Mouse (Mus musculus): Measurements from ENCODE around the gene Ppm1d. TPM values are rescaled to one million over a fixed set of nuclear protein-coding genes. Genes with fewer than 3 reads are reported as not detected.
A peak's percentile ranks its signal among the peaks of the same experiment; 100 is the strongest.

The Ppm1d gene
- total RNA-seq, 2 experiments from 2014 or later: 16.2 to 16.6 TPM

DNA sequence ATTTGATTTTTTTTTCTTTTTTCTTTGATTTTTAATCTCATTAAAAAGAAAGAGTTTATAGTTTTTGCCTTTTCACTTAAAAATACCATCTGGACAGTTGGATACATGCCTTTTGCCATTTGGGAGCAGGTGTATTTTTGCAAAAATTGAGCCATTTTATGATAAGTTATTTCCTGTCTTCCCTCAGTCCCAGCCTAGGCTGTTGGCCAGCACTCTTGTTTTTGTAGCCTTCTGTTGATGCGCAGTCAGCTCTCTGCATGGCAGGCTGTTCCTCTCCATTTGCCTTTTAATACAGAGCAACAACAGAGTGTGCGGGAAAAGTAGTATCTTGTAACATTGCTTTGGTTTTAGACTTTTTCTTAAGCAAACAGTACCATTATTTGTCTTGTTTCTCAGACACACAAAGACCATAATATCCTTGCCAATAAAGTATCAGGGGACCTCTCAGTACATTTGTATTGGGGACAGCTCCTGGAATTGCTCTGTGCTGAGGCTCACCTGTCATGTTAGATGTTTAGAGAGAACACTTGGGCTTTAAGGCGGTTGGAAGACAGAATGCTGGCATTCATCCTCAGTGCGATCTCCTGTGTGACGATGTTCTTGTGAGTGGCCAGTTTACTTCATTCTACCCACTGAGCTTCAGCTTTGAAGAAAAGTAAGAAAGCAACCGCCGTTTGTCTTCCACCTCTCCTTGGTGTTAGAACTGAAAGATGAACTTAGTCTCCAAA lies 18.3 kb downstream of the Ppm1d start:
- no peak for DNase-seq

DNA sequence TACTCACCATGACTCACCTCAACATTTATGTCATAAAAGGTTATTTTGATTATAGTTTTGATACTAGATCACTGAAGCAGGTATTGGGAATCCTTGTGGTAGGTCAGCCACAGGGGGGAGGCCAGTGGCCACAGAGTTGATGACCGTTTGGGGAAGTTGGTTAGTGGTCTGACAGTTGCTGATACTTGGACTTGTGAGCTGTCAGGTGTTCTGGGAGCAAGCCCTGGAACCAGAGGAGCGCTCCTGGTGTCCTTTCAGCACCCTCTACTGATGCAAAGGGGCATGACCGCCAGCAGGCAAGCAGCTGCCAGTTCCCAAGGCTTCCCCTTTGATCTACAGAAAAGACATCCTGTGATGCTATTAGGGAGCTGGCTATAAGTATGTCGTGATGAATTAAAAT lies 23.7 kb downstream of the Ppm1d start:
- DNase-seq: peak; percentile 69 to 78

DNA sequence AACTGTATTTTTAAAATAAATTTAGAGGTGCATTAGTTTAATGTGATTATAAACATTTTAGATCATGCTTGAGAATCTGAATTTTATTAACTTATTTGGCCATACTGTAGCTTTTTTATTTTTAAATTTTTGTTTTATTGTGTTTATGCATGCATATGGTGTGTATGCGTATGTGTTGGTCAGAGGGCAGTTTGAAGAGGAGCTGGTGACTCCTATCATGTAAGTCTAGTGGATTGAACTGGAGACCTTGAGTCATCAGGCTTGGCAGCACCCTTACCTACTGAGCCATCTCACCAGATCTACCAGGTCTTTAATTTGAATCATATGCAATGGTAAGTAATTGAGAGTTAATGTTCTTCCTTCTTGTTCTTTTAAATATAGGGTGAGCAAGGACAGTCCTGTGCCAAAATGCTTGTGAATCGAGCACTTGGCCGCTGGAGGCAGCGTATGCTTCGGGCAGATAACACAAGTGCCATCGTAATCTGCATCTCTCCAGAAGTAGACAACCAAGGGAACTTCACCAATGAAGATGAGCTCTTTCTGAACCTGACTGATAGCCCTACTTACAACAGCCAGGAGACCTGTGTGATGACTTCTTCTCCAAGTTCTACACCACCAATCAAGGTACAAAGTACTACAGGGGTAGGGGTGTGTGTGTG lies 28.3 kb downstream of the Ppm1d start:
- no peak for DNase-seq

DNA sequence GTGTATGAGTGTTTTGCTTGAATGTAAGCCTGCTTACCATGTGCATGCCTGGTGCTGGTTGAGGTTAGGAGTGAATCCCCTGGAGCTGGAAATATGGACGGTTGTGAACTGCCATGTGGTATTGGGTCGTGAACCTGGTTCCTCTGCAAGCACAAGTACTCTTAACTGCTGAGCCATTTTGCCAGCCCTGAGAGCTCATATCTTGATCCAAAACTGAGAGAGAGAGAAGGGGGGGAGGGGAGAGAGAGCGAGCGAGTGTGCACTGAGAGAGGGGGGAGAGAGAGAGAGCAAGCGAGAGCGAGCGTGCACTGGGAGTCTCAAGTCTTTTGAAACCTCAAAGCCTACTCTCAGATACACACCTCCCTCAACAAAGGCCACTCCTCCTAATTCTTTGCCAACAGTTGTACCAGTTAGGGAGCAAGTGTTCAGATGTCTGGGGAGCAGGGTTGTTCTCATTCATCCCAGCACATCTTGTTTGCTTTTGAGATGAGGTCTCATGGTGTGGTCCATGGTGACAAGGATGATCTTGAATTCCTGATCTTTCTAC lies 29.1 kb downstream of the Ppm1d start:
- no peak for DNase-seq

DNA sequence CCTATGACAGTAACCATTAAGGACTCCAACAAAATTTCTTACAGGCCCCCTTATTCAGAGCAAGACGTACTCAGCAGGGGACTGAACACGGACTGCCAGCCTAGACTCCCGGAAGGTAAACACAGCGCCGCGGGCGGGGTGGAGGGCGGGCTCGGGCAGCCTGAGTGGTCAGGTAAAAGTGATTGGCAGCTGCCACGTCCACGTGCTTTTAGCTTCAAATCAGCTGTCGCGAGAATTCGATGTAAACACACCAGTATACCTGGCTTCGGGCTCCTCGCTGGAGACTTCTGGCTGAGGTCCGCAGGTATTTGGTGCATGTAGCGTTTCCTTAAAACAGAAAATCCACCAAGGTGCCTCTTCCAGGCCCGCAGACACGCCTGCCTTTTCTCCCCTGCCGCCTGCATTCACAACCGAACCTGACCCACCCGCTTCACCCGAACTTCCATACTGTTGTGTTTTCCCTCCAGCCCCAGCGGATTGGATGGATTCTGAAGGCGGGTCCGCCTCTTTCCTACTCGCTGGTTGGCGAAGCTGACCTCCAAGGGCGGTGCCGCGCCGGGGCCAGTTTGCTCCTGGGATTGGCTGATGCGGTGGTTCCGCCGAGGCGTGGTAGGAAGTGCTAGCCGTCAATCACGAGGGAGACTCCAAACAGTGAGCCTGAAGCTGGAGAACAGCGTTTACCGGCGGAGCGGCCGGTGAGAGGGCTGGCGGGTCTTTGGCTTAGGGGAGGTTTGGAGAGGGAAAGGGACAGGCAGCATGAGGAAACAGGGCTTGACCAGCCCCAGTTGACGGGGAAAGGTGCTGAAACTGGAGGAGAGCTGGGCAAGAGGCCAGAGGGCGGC lies 41.7 kb downstream of the Ppm1d start, which contains the start of gene Bcas3:
Gene Bcas3, plus strand, starts transcription at position 629 of the 842 bp plus-strand sequence.
- peak; percentile 99 for DNase-seq

DNA sequence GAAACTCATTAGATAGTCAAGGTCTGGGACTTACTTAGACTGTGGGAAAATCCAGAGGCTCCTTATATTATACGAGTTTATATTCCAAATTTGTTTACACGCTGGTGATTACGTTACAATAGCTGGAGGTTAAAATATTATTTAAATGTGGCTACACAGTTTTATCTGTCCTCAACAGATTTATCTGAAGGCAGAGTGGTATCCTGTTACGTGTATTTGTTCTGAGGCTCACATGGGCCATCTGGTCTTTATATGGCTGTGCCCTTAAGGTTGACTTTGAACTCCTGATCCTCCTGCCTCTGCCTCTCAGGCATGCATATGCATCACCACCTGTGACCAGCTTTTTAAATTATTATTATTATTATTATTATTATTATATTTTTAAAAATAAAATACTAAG lies 42.8 kb downstream of the Ppm1d start:
- DNase-seq: no peak

DNA sequence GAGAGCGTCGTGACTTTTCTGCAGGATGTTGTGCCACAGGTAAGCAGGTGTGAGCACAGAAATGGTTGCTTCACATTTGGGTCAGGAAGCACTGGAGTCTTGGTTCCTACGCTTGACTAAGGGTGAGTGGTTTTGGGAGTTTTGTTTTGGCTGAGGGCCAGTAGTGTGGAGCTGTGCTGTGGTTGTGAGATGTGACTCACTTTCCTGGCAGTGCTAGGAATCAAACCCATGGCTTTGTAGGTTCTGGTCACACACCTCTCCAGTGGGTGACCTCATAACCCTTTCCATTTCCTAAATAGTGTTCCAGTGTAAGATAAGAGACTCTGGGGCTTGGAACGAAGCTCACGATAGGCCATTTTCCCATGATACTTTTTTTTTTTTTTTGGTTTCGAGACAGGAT lies 48.6 kb downstream of the Ppm1d start:
- DNase-seq: no peak

DNA sequence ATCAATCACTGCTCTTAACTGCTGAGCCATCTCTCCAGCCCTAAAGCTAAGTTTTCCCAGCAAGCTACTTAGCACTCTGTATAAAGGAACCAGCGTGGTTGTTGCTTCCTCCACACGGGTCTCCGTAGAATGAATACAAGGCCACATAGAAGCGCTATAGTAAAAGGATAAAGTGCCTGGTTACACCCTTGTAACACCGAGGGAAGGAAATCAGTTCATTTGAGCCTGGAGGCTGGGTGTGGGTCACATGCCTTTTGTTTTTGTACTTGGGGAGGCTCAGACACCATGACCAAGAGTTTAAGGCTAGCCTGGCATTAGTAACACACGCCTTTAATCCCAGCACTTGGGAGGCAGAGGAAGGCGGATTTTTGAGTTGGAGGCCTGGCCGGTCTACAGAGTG lies 50.6 kb downstream of the Ppm1d start:
- no peak for DNase-seq

DNA sequence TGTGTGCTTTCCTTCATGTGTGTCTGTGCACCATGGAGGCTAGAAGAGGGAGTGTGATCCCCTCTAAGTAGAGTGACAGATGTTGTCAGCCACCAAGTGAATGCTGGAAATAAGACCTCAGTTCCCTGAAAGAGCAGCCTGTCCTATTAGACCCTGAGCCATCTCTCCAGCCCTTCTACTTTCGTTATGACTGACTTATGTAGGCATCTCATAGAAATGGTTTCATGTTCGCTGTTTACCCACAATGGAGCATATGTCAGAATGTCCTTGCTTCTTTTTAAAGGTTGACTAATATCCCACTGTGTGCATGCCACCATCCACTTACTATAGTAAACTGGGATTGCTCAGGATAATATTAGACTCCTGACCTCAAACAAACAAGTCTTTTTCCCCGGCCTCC lies 55.1 kb downstream of the Ppm1d start:
- no peak for DNase-seq

DNA sequence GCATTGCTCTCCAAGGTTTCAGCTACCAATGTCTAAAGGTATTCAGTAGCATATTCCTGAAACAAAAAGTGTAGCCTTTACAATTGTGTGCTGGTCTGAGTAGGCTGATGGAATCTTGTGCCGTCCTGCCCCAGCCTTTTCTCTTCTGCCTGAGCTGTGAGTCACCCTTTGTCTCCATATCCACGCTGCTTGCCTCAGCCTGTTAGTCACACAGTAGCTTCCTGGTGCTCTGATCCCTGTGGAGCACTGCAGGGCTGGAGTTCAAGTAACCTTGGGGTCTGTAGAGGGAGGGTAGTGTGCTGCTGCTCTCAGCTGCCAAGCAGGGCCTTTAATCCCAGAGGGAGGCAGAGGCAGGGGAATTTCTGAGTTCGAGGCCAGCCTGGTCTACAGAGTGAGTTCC lies 56.8 kb downstream of the Ppm1d start:
- peak; percentile 62 to 63 for DNase-seq

DNA sequence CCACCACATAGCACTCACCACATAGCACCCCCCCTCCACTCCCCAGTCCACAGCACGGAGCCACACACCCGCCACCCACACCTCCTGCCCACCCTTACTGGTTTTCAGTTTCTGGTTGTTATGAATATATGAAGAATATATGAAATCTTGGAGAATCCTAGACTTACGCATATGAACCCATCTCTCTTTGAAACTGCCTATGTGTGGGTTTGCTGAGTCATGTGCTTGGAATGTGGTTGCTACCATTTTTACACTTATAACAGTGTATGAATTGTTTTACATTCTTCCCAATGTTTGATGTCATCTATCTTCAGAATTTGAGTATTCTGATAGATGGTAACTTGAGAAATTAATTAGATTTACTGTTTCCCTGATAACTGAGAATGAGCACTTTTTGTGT lies 68.0 kb downstream of the Ppm1d start:
- no peak for DNase-seq

DNA sequence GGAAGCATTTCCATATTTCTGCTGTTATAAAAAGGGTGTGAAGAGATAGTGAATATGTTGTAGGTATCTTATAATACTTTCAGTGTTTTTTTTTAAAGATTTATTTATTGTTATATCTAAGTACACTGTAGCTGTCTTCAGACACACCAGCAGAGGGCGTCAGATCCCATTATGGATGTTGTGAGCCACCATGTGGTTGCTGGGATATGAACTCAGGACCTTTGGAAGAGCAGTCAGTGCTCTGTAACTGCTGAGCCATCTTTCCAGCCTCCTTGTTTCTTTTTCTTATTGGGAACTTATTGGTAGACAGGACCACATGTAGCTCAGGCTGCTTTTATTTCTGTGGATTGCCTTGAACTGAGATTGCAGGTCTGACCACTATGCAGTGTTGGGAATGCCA lies 69.0 kb downstream of the Ppm1d start:
- DNase-seq: no peak

DNA sequence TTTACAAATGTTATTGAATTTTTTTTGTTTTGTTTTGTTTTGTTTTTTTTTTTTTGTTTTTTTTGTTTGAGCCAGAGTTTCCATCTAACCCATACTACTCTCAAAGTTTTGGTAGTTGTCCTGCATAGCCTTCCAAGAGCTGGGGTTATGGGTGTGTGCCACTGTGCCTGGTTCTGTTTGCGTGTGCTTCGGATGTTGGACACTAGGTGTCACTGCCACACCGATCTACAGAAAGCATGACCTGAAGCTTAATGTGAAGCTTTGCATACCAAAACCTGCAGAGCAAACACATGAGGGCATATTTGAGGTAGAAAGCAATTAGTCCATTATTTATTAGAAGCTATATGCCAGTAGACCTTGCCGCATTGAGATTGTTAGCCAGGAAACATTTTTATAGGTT lies 71.0 kb downstream of the Ppm1d start:
- peak; percentile 67 to 72 for DNase-seq

DNA sequence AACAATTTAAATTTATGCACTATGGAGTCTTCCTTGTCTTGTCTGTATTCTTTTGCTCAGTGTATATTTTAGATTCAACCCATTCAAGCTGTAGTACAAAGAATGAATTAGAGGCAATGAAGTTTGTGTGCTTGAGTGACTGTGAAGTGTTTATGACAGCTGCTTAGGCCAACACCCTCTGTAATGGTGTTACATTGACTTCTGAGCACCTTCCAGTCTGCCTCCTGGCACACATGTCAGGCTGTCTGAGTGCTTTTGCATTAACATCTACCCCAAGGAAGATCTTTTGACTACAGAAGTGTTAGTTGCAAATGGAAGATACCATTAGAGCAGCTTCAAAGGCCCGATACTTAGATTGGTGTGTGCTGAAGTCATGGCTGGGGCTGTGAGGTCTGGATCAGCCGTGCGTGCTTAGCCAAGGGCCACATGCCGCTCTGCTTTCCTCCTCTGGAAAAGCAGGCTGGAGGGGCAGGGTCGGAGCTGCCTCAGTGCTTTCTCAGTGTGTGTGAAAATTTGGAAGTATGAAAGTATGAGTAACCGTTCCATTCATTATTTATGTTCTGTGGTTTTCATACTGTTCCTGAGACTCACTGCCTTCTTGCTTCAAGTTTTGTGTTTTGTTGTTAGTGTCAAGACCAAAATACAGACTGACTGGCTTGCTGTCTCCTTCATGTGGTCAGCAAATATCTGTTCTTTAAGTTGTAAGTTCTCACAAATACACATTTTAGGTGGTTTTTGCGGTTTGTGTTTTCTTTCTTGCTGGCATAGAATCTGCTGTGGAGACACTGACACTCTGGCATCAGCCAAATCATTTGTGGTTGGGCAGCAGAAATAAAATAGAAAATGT lies 73.2 kb downstream of the Ppm1d start:
- no peak for DNase-seq

DNA sequence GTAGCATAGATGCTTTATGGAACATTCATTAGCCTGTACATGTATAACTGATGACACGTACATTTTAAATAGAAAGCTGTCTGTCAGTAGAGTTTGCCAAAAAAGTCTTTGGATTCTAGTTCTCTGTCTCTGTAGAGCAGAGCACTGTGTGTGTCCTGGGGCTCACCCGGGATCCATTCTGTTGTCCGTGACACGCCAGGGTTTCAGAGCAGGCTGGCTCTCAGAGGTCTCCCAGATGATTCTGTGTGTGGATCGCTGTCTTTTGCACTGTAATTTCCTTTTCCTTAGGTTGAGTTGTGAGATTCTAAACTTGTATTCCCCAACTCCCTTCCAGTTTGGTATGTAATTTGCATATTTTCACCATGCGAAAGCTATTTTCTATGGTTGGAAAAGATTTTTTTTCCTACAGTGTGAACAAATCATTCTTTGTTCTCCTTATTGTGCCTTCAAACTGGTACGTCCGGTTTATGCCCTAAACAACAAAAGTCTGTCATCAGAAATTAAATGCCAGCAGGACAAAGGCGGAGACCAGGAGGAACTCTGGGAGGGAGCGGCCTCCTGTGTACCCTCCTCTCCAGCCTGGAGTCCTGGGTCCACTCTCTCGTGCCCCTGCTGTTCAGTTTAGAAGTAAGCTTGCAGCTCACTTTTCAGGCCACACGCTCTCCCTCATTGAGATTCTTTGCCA lies 81.3 kb downstream of the Ppm1d start:
- DNase-seq: no peak

DNA sequence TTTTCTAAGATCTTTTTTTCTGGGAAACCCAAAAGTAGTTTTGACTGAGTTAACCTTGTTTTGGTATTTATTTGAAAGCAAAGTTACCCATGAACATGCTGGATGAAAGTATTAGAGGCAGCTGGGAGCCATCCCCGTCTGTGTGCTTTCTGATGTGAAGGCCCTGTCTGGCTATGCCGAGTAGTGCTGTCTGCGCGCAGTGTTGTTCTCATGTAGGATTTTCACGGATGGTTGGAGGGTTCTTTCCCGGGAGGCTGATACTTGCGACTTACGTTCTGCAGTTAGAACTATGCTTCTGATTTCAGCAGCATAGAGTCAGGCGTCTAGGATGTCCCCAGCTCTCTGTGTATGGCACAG lies 81.8 kb downstream of the Ppm1d start:
- DNase-seq: no peak

DNA sequence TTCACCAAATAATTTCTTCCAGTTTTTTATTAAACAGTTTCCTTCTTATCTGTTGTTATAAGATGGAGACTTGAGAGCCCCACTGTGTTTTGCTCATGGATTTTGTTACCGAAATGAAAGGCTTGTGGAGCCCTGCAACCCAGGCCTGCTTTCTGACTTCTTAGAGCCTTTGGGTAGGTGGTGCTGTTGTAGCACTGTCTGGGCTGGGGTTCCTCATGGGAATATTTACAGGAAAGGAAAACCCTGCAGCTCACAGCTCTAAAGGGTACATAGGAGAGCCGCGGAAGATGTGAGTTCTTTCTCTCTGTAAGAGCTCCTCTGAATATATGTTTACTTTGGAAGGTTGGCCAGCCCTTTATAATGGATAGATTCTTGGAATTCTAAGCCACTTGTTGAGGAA lies 82.9 kb downstream of the Ppm1d start:
- DNase-seq: no peak

DNA sequence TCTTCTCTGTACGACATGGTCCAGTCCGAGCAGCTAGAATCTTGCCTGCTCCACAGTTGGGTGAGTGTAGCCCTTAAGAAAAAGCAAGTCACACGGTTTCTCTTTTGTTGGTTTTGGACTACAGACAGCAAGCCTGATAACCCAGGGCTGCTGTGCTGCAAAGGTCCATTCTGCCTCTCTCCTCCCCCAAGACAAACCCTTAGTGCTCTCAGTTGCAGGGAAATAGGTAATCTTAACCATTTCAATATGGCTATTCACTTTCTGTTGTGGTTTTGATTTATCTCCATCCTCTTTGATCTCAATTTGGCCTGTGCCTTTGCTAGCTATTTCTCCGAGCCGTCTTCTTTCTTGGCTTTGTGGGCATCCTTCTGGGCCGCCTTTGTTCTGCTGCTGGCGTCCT lies 84.3 kb downstream of the Ppm1d start:
- DNase-seq: no peak
